Mouse (Mus musculus) E14TG2a.4 (cell line): ENCODE measurements at regions not wholly inside any gene's neighbourhood (a gene's known extent, or its start where the extent isn't known, plus 50 kb on each side); places are given as distances from the start of the nearest gene placed in this dataset.

Experiments
- CTCF ChIP-seq: conservative IDR thresholded peaks from 2 replicates; pipeline ENCODE4 v1.5.1; 2014; ENCODE audit warnings: low read length
- NANOG ChIP-seq: IDR thresholded peaks from 2 replicates; pipeline ENCODE4 v1.6.1; 2014; ENCODE audit warnings: borderline replicate concordance, low read length, mixed read lengths
- POU5F1 ChIP-seq: IDR thresholded peaks from 2 replicates; pipeline ENCODE4 v1.6.1; 2014; ENCODE audit warnings: low read length, borderline replicate concordance

GRCm38 (mm10) chr3:130978986-130979642 is 131.2 kb upstream of the Lef1 start:
- TF ChIP-seq CTCF = no peak
- no peak for TF ChIP-seq NANOG
- TF ChIP-seq POU5F1 = no peak
